ENCODE assay signal across 17 mouse cellular contexts in genomic region chr6:112242216-112242615, GRCm38 (mm10). TPM values are rescaled to one million over a fixed set of nuclear protein-coding genes. Genes with fewer than 3 reads are reported as not detected.
DNase-seq lines count a peak whose midpoint lies in the region; TF ChIP-seq lines count a peak whose summit lies in the region.
"Had no signal": no experiment of that assay in that cellular context is flagged by ENCODE, and none has a peak within 500 bp of the region (broad histone marks: within the 10 kb centered on the region; RNA-seq: fewer than 3 reads in every experiment).

No protein-coding gene starts in this region.

- DNase-seq in kidney, postnatal 36 days = peak; percentile 1 to 11
- no peak for DNase-seq in kidney, adult 11 months
- DNase-seq in lung, postnatal 14 days = peak; percentile 39
- DNase-seq in lung, adult 2 months = no peak
- peak; percentile 20 for DNase-seq in layer of hippocampus, adult 9-11 months
- DNase-seq in cerebellum, adult 18-20 months = no peak
- no peak for DNase-seq in cerebellum, adult 9-10 months
- DNase-seq: embryo, embryonic 11 days; gastrocnemius, adult 2 months; kidney, postnatal 4 days; right cerebral cortex, postnatal 25 days; thymus, adult 18-20 months had no signal

- TF ChIP-seq CTCF in lung, adult 2 months (IDR thresholded peaks at IDR 0.05; ENCODE audit: insufficient read depth, low read length) = no peak

- 71% methylated on average over 2 of the region's 2 CpGs for WGBS in lung, adult 2 months

- no peak for TF ChIP-seq POLR2A in lung, adult 2 months (IDR thresholded peaks at IDR 0.05; ENCODE audit: borderline replicate concordance, extremely low read depth, low read depth, low read length)

- peaks cover 4% of the 10 kb centered on the region; the same call in 1 of the 2 replicates for H3K4me1 ChIP-seq in lung, adult 2 months (ENCODE audit: control insufficient read depth, insufficient read depth, low read length)
- H3K4me1 ChIP-seq: midbrain, embryonic 15.5 days; neural tube, embryonic 15.5 days had no signal

- H3K4me3 ChIP-seq in lung, adult 2 months (replicated peaks; ENCODE audit: extremely low read depth, low read depth, low read length) = no peak overlapping the region
- H3K4me3 ChIP-seq: gastrocnemius, adult 2 months; heart, embryonic 12.5 days; limb, embryonic 13.5 days; midbrain, embryonic 15.5 days; neural tube, embryonic 15.5 days had no signal

RNA-seq across cellular contexts. Expression of gene Lmcd1, which starts 31.3 kb away (rescaled TPM):
- polyA plus RNA-seq in lung, adult 2 months (2012; rRNA removed) = 11.9 and 13.6 TPM in 2 replicates
- polyA plus RNA-seq: activated CD4-positive, CD25-positive, alpha-beta regulatory T cell, adult 4 months had no signal

Comparison
In these comparisons a context has a peak if more than half of its experiments do, and no peak if none do; other contexts are left out.
1. DNase-seq: peak in kidney, postnatal 36 days (2 of 2), lung, postnatal 14 days (single experiment) and layer of hippocampus, adult 9-11 months (single experiment); none in kidney, adult 11 months (single experiment), lung, adult 2 months (single experiment), cerebellum, adult 18-20 months (0 of 2) and cerebellum, adult 9-10 months (single experiment).